Mouse (Mus musculus) cerebellum, postnatal 4 days (tissue): ENCODE results near the gene Sqstm1.

Experiments
- DNase-seq, 2 experiments: peaks; one replicate each; pipeline ENCODE4 v3.0.0; 2022; ENCODE audit warnings: low spot score in 2 of 2, mixed read lengths in 1 of 2

The Sqstm1 gene

DNA sequence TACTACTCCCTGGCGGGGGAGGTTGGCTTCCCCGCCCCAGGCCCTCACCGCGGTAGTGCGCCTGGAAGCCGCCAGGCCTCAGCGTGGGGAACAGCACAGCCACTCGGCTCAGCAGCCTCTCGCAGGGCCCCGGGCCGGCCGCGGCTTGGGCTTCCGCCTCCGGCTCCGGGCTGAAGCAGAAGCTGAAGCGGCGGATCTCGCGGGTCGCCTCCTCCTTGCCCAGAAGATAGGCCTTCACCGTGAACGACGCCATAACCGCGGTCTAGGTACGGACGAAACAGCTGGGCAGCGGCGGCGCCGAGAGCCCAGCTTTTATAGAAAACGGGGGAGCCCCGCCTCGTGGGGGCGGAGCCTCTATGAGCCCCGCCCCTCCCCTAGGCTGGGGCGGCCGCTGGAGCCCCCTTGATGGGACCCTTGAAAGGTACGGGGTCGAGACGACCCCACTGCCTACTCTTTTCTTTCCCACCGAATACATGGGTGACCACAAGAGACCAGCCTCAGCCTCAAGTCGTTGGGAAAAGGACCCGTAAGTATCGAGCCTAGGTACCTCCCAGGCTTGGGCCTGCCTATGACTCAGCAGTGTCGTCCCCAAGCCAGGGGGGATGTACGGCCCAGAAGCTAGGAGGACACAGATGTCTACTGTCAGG is at the start of gene Sqstm1, which contains the start of gene Mgat4b:
Gene Sqstm1, minus strand, starts transcription at position 323 of the 647 bp plus-strand sequence.
Gene Mgat4b, plus strand, starts transcription at position 386 of the 647 bp plus-strand sequence.
- DNase-seq = peak; percentile 68 to 78

DNA sequence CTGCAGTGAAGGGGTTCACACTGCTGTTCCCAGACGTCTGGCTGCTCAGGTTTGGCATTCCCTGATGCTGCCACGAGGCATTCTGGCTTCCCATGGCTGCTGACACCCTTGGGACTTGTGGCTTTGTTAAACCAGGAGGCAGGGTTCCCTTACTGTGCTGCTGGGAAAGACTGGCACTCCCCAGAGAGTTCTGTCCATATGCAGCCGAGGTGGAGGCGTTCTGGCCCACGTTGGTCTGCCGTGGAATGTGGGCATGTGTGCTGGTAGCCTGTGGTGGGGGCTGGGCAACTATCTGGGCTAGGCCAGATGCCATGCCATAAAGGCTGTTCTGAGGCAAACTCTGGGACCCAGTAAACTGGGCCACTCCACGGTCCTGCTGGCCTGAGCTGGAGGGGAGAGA is 47.7 kb upstream of the Sqstm1 start:
- no peak for DNase-seq

DNA sequence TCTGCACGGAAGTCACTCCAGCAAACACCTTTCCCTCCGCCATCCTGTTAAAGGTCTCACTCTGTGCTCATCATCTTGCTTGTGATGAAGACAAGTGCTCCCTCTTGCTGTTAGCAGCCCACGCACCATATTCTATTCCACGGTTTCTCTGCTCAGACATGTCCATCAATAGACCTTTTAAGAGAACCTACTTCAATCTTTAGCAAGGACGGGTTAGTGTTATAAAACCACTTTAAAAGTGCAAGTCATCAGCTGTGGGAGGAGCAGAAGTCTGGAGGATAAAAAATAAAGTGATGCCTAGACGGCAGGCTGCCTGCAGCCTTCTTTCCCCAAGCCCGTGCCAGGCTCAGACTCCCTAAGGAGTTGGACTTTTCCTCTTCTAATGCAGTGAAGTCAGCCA is 46.0 kb upstream of the Sqstm1 start:
- DNase-seq = no peak

DNA sequence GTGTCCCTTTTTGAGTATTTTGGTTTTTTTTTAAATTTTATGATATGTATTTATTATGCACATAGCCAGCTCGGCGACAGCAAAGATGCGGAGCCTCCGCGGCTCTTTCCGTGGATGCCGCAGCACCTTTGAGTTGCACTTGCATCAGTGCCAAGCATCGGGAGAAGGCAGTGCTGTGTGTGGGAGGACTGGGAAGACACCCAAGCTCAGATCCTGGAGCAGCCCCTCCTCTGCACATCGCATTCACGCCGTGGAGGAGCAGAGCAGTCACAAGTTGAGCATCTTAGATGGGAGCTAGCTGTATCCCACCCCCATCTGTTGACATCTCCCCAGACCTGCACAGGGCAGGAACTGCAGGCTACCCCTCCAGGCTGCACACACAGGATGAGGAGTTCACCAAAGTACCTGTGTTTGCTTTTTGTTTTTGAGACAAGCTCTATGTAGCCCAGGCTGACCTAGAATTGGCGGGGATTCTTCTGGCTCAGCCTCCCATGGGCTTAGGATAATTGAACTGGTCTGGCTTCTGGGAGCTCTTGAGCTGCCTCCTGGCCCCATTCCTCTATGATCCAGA is 43.5 kb upstream of the Sqstm1 start:
- no peak for DNase-seq

DNA sequence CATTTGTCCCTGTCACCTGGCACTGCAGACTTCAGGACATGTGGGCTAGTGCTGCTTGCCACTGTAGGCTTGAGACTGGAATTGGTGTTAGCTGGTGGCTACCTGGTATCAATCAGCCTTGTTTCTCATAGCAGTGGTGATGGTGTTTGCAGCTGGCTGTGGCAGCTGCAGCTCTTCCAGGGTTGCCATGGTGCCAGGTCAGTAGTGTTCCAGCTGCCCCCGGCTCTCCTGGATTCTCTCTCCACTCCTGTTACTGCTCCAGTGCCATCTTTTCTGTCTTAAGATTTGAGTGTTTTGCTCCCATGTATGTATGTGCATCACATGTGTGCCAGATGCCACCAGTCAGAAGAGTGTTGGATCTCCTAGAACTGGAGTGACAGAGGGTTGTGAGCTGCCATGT is 42.8 kb upstream of the Sqstm1 start:
- no peak for DNase-seq

DNA sequence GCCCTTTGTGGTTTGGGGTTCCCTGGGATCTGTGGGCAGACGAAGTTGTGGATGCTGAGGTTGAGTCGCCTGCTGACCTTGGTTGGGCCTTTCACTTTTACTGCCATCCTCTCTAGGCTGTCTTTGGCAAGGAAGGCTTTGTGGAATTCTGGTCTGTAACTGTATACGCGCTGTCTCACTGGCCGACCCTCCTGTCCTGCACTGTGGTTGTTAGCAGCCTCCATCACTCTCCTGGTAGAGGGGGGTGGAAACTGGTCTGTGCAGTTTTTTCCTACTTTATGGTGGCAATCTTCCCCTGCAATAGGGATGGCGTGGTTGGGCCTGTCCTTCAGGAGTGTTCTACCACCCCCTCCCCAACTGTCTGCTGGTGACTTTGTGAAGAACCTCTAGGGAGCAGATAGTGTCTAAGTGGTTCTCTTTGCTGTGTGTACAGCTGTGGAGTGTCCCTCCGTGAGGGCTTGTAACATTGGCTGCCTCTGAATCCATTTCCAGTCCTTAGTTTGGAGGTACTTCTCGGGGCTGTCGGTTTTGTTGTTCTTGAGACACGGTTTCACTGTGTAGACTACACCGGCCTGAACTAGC is 42.1 kb upstream of the Sqstm1 start:
- DNase-seq = no peak

DNA sequence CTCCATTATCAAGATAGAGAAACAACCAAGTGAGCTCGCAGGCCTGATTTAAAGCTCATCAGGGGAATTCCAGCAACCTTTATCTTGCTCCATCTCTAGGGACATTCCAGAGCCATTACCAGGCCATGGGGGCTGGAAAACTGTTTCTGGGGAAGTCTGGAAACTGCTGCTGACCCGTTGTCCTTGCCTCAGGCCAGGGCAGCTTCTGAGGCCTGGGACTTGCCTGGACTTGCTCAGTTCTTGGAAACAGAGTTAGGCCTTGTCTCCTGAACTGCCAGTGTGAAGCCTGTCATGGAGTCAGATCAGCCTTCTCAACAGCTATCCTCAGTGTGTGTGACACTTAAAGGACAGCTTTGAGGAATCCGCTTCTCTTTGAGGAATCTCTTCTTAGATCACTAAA is 41.5 kb upstream of the Sqstm1 start:
- DNase-seq = no peak

DNA sequence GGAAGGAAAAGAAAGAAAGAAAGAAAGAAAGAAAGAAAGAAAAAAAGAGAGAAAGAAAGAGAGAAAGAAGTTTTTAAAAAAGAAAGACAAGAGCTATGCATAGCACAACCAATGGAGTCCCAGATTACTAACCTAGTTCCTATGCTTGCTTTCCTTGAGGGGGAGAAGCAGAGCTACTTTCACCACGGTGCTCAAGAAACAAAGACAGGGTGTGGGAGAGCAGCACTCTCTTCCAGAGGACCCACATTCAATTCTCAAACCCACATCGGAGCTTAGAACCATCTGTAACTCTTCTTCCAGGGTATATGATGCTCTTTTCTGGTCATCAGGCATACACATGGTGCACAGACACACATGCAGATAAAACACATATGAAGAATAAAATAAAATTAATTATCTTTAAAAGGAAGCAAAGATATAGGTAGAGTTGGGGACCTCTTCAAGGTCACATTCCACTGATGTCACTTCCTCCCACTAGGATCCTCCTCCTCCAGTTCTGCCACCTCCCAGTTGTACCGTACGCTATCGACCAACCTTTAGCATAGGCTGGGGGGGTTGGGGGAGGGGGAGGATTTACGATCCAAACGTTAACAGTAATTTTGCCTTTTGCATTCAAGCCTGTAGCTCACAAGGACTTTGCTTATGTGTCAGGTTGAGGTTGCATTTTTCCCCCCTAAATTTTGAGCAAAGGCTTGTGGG is 38.0 kb upstream of the Sqstm1 start:
- no peak for DNase-seq

DNA sequence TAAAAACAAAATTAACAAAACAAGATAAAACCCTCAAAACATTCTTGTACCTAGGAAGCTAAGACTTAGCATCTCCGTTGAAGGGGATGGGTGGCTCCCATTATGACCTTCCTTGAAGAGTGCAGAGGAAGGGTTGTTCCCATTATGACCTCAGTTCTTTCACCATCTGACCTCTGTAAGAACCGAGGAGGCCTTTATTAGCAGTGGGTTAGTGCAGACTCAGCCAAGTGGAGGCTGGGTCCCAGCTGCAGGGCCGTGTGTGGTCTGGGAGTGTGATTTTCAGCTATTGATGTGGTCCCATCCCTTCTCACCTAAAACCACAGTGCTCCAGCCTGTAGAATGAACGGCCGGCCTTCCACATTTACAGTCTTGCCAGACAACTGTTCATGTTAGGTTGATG is 34.6 kb upstream of the Sqstm1 start:
- no peak for DNase-seq

DNA sequence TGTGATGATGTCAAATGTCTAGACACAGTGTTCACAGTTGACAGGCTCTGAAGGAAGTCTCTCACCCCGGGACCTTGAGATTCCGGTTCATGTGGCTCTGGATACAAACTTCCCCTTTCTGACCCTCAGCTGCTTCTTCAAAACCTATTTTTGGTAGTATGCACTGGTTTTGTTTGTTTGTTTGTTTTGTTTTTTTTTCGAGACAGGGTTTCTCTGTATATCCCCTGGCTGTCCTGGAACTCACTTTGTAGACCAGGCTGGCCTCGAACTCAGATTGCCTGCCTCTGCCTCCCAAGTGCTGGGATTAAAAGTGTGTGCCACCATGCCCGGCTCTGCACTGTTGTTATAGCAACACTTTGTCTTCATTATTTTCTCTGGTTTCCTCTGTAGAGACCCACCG is 33.3 kb upstream of the Sqstm1 start:
- no peak for DNase-seq

DNA sequence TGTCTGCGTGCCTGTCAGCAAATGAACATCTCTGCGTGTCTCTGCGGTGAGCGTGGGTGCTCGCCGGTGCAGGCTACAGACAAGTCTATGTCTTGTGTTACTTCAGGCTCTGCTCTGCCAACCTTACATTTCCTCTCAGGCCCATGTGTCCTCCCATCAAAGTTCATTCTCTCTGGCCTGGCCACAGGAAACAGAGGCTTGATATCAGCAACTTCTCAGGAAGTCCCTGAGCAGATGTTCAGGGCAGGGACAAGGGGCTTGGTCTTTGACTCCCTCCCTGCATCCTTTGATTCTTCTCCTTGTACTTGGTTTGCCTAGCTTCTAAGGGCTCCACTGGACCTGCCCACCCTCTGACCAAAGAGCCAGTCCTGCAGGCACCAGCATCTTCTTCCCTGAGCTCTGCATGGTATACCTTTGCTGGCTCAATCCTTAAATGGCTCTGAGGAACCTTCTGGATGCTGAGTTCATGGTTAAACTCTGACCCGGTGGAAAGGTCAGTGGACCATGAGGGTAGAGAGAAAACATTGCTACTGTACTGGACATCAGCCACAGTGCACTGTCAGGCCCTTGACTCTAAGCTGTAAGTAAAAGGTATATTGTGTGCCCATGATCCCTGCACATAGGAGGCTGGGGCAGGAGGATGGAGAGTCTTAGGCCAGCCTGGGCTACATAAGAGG is 29.7 kb upstream of the Sqstm1 start:
- no peak for DNase-seq

DNA sequence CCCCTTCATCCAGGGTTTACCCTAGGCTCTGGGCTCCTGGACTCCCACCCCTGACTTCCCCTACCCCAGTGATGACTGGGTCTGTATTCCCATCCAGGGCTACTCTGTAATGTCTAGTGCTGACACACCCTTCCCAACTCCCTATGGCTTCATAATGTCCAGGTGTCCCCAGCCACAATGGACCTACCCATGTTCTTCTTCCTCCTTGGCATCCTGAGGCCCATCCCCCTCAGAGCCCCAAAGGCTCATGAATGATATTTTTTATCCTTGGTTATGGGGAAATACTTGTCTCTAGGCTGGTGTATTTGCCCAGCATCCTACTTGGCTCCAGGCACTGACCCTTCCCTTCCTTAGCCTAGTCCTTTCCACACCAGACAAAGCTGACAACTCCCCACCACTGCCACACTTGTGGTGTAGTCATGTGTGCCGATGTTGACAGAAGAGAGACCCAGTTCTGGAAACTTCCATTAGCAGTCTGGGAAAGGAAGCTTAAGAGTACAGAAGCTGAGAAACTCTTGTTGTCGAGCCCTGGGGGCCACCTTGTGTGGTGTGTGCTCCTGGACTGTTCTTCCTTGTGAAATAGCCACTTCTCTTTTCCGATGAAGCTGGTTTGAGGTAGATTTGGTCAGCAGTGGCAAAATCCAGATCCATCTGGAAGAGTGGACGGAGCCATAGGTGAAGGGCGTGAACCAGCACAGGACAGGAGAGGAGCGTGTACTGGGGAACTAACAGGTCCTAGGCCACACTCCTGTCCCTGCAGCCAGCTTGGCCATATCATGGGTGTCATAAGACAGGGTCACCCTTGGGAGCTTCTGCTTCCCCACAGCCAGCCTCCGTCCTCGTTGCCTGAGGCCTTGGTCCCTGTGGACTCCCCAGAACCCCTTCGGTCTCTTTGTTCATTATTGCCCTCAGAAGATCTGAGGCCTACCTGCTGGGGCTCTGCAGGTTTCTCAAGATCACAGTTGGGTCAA is 28.5 kb upstream of the Sqstm1 start:
- no peak for DNase-seq

DNA sequence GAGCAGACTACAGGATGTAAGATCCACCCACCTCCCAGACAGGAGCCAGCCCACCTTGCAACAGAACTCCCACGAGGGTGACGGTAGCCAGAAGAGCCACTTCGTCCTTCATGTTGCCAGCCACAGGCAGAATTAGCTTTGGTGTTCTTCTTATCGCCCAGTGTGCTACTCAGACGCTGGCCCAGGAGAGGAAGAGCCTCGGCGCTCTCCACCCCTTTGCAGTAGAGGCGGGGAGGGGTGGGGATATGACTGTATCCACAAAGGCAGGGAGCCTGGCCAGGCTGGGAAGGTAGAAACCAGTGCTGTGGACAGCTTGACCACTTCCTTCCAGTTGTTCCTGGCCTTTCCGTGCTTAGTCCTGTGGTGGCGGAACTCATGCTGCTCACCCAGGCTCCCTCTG is 27.7 kb upstream of the Sqstm1 start, which contains the start of gene Ltc4s:
Gene Ltc4s, minus strand, starts transcription at position 293 of the 400 bp plus-strand sequence.
- DNase-seq = no peak

DNA sequence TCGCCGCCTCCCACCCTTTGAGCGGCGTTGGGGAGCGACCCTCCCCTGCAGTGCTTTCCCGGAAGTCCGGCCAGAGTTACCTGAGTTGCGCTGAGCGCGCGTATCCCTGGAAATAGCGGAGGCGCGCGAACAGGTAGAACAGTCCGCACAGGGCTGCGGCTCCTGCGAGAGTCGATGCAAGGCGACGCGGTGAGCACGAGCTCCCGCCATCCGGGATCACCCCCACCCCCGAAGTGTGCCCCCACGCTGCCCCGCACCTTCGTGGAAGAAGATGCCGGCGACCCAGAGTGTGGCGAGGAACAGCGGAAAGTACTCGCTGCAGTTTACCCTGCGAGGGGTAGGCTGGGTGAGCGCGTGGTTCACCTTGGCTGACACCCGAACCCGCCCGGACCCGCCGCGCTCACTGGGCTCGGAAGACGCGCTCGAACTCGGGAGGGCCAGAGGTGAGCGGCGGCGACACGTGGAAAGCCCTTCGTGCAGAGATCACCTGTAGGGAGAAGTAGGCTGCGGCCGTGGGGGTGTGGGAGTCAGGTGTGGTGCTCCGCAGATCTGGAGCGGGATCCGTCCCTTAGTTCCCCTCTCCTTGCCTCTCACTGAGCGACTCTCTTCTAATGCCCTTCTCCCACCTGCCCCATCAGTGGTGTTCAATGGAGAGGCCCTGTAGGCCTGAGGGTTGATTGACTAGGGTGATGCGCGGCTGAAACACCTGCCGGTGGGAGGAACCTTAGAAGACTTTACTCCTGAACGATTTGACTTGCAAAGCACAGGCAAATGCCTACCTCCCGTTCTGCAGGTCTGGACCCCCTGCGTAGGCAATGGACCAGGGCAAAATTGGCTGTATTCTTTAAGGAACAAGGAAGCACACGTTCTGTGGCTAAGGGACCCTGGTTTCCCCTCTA is 26.6 kb upstream of the Sqstm1 start:
- DNase-seq = no peak

DNA sequence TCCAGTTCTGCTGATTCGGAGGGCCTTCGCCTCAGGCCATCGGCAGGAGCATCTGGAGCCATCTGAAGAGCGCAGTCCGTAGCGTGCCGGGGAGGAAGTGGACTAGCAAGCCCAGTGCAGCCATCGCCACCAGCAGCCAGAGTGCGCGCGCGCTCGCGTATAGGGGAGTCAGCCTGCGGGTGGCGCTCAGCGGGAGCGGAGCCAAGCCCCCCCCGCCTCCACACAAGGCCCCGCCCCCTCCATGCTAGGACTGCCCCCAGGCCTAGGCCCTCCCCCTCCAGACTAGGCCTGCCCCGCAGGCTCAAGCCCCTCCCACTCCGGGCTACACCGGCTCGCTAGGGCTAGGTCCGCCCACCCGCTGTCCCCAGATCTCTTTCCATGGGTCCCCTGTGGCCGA is 25.9 kb upstream of the Sqstm1 start:
- peak; percentile 58 to 76 for DNase-seq

DNA sequence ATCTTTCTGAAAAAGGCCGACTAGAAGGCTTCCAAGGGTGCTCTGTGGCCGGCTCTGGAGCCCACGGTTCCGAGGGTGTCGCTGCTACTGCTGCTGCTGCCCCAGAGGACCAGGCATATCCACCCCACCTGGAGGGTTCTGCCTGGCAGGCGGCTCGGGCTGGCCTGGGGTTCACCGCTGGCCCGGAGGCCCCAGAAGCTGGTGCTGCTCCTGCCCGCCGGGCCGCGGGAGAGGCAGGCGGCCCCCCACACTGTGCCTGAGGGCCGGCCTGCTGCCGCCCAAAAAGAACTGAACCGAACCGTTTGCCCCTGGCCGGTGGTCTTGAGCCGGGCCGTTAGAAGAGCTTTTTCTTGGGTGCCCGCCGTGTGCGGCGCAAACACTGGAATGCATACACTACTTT is 24.0 kb upstream of the Sqstm1 start:
- DNase-seq = no peak

DNA sequence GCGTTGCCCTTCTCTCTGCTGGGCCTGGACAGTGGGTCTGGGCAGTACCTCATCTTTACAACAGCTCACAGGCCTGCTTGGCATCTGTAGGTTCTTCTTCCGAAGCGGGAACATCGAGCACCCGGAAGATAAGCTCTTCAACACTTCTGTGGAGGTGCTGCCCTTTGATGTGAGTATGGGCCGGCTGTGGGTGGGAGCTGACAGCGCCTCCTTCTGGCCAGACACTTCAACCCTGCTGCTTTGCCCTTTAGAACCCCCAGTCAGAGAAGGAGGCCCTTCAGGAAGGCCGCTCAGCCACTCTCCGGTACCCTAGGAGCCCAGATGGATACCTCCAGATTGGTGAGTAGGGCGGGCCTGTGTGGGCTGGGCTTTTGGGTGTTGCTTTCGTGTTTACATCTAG is 23.4 kb upstream of the Sqstm1 start:
- DNase-seq = no peak

DNA sequence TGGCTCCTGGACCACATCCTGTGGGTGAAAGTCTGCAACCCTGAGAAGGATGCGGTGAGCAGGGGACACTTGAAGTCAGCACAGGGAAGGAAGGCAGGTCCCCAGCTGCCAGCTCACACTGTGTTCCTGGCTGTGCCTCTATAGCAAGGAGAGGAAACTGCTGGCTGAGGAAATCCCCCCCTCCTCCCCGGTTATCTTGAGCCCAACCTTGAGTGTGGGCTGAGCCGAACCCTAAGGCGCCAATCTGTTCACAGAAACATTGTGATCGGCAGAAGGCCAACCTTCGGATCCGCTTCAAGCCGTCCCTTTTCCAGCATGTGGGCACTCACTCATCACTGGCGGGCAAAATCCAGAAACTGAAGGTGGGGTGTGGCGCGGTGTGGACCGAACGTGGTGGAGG is 22.4 kb upstream of the Sqstm1 start:
- DNase-seq = no peak

DNA sequence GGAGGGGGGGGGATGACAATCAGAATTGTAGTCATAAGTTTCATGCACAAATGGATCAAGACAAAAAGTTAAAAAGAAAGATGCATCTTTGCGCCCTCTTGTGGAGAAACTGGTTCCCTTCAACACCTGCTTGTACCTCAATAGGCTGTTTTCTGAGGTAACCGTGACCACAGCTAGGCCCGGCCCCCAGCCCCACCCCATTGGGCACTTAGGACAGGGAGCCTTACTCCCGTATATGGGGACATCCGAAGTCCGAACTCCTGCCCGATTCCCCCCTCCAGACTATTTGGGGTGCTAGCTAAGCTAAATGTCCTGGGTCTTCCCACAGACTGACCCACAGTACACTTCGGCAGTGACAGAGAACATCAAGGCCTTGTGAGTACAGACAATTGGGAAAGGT is 20.8 kb upstream of the Sqstm1 start:
- DNase-seq = peak in 1 of 2 experiments; percentile 54
